Mouse (Mus musculus): ENCODE data around the gene Pigu. TPM values are rescaled to one million over a fixed set of nuclear protein-coding genes. Genes with fewer than 3 reads are reported as not detected.

Pigu gene
- total and polyA plus RNA-seq, 2 experiments, result 9.3 to 24.0 TPM

- Histone ChIP-seq H3K79me2 (ENCODE audit: control insufficient read depth, insufficient read depth, low read length) (peaks cover 16% of the 10 kb centered on the region; the same call in 1 of the 2 replicates), H3K9ac (ENCODE audit: low read depth, low read length) (no peak overlapping the region; the same call in 1 of the 2 replicates), H3K4me3 (ENCODE audit: insufficient read depth, low read depth, low read length) (no peak overlapping the region), H3K27ac (replicated peaks; ENCODE audit: insufficient read depth, low read depth, low read length) (peak overlapping the region; percentile 8; the same call in 1 of the 2 replicates), H3K4me1 (ENCODE audit: control insufficient read depth, insufficient read depth, low read length) (peaks cover 14% of the 10 kb centered on the region), H3K36me3 (ENCODE audit: control insufficient read depth, insufficient read depth, low read length) (peaks cover 51% of the 10 kb centered on the region), H3K27me3 (ENCODE audit: control insufficient read depth, insufficient read depth, low read length) (no peaks in the 10 kb centered on the region)
- 90% methylated on average over 4 of the region's 4 CpGs for WGBS
- no peak for DNase-seq (ENCODE audit: extremely low read depth, low read depth, low spot score)
- TF ChIP-seq CTCF (IDR thresholded peaks at IDR 0.05; ENCODE audit: low read depth, low read length) (0 out of 2 replicates have a peak, but pooled peaks have one; percentile 4), POLR2A (IDR thresholded peaks at IDR 0.05; ENCODE audit: extremely low read depth, insufficient read depth, low read length) (no peak)
Observed at GRCm38 (mm10) chr2:155387052-155387451, 29.8 kb upstream of the Pigu start.

DNA sequence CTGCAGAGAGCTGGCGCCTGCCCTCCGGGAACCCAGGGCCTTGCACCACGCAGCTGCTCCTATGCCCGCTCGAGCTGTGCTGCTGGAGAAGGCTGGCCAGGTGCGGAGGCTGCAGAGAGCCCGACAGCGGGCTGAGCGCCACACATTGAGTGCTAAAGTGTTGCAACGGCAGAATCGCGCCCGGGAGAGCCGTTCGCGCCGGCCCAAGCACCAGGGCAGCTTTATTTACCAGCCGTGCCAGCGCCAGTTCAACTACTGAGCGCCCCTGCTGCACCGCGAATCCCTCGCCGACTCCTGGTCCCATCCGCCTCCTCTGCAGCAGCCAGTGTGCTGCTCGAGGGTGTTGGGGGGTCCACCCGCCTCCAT is 29.3 kb upstream of the Pigu start:
- H3K4me3 ChIP-seq (ENCODE audit: insufficient read depth, low read depth, low read length), result no peak overlapping the region
- WGBS, result 27% methylated on average over 27 of the region's 27 CpGs
- H3K9ac ChIP-seq (ENCODE audit: low read depth, low read length), result peak overlapping the region; percentile 37; the same call in 1 of the 2 replicates
- no peak for TF ChIP-seq CTCF (IDR thresholded peaks at IDR 0.05; ENCODE audit: low read depth, low read length)
- TF ChIP-seq POLR2A (IDR thresholded peaks at IDR 0.05; ENCODE audit: extremely low read depth, insufficient read depth, low read length), result no peak
- DNase-seq (ENCODE audit: extremely low read depth, low read depth, low spot score), result peak; percentile 51
- peaks cover 14% of the 10 kb centered on the region for H3K4me1 ChIP-seq (ENCODE audit: control insufficient read depth, insufficient read depth, low read length)
- no peaks in the 10 kb centered on the region for H3K27me3 ChIP-seq (ENCODE audit: control insufficient read depth, insufficient read depth, low read length)
- peaks cover 51% of the 10 kb centered on the region for H3K36me3 ChIP-seq (ENCODE audit: control insufficient read depth, insufficient read depth, low read length)
- peaks cover 16% of the 10 kb centered on the region; the same call in 1 of the 2 replicates for H3K79me2 ChIP-seq (ENCODE audit: control insufficient read depth, insufficient read depth, low read length)
- H3K27ac ChIP-seq (replicated peaks; ENCODE audit: insufficient read depth, low read depth, low read length), result peak overlapping the region; percentile 8

GRCm38 (mm10) chr2:155385731-155386533 is 28.7 kb upstream of the Pigu start:
- H3K79me2 ChIP-seq (ENCODE audit: control insufficient read depth, insufficient read depth, low read length), result peaks cover 16% of the 10 kb centered on the region; the same call in 1 of the 2 replicates
- no peaks in the 10 kb centered on the region for H3K27me3 ChIP-seq (ENCODE audit: control insufficient read depth, insufficient read depth, low read length)
- H3K36me3 ChIP-seq (ENCODE audit: control insufficient read depth, insufficient read depth, low read length), result peaks cover 51% of the 10 kb centered on the region
- WGBS, result 81% methylated on average over 18 of the region's 18 CpGs
- H3K4me3 ChIP-seq (ENCODE audit: insufficient read depth, low read depth, low read length), result no peak overlapping the region
- 0 out of 2 replicates have a peak overlapping the region, but pooled peaks have one; percentile 4 for H3K9ac ChIP-seq (ENCODE audit: low read depth, low read length)
- H3K4me1 ChIP-seq (ENCODE audit: control insufficient read depth, insufficient read depth, low read length), result peaks cover 14% of the 10 kb centered on the region
- TF ChIP-seq CTCF (IDR thresholded peaks at IDR 0.05; ENCODE audit: low read depth, low read length) (no peak), POLR2A (IDR thresholded peaks at IDR 0.05; ENCODE audit: extremely low read depth, insufficient read depth, low read length) (no peak)
- no peak overlapping the region; the same call in 1 of the 2 replicates for H3K27ac ChIP-seq (replicated peaks; ENCODE audit: insufficient read depth, low read depth, low read length)
- no peak for DNase-seq (ENCODE audit: extremely low read depth, low read depth, low spot score)

DNA sequence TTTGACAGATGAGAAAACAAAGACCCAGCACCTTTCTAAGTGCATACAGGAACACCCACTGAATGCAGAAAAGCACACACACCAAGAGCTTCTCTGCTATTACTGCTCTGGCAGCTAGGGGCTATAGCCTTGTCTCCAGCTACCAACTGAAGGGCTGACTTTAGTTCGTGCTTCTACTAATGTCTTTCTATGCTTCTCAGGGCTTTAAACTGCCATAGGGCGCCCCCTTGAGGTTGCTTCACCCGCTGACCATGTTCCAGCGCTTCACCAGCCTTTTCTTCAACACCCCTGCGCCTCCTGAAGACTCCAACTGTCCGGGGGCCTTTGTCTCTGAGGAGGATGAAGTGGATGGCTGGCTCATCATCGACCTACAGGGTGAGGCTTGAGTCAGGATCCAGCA is 27.9 kb upstream of the Pigu start:
- no peak overlapping the region; the same call in 1 of the 2 replicates for H3K4me3 ChIP-seq (ENCODE audit: insufficient read depth, low read depth, low read length)

GRCm38 (mm10) chr2:155382791-155383438 is 25.7 kb upstream of the Pigu start:
- no peak for TF ChIP-seq POLR2A (IDR thresholded peaks at IDR 0.05; ENCODE audit: extremely low read depth, insufficient read depth, low read length)
- 0 out of 2 replicates have a peak, but pooled peaks have one; percentile 11 for TF ChIP-seq CTCF (IDR thresholded peaks at IDR 0.05; ENCODE audit: low read depth, low read length)
- Histone ChIP-seq H3K79me2 (ENCODE audit: control insufficient read depth, insufficient read depth, low read length) (peaks cover 16% of the 10 kb centered on the region; the same call in 1 of the 2 replicates), H3K36me3 (ENCODE audit: control insufficient read depth, insufficient read depth, low read length) (peaks cover 33% of the 10 kb centered on the region), H3K9ac (ENCODE audit: low read depth, low read length) (peak overlapping the region; percentile 92), H3K4me1 (ENCODE audit: control insufficient read depth, insufficient read depth, low read length) (peaks cover 34% of the 10 kb centered on the region), H3K27me3 (ENCODE audit: control insufficient read depth, insufficient read depth, low read length) (no peaks in the 10 kb centered on the region), H3K27ac (replicated peaks; ENCODE audit: insufficient read depth, low read depth, low read length) (peak overlapping the region; percentile 97), H3K4me3 (ENCODE audit: insufficient read depth, low read depth, low read length) (peak overlapping the region; percentile 78)
- DNase-seq (ENCODE audit: extremely low read depth, low read depth, low spot score), result peak; percentile 47
- WGBS, result 22% methylated on average over 2 of the region's 2 CpGs

More for the DNA sequence above, 27.9 kb upstream of the Pigu start:
- no peak overlapping the region for H3K9ac ChIP-seq (ENCODE audit: low read depth, low read length)
- 32% methylated on average over 7 of the region's 7 CpGs for WGBS
- peaks cover 22% of the 10 kb centered on the region for H3K4me1 ChIP-seq (ENCODE audit: control insufficient read depth, insufficient read depth, low read length)
- DNase-seq (ENCODE audit: extremely low read depth, low read depth, low spot score), result peak; percentile 60
- no peak overlapping the region for H3K27ac ChIP-seq (replicated peaks; ENCODE audit: insufficient read depth, low read depth, low read length)
- H3K36me3 ChIP-seq (ENCODE audit: control insufficient read depth, insufficient read depth, low read length), result peaks cover 51% of the 10 kb centered on the region
- peak; percentile 74 for TF ChIP-seq CTCF (IDR thresholded peaks at IDR 0.05; ENCODE audit: low read depth, low read length)
- no peak for TF ChIP-seq POLR2A (IDR thresholded peaks at IDR 0.05; ENCODE audit: extremely low read depth, insufficient read depth, low read length)
- H3K27me3 ChIP-seq (ENCODE audit: control insufficient read depth, insufficient read depth, low read length), result no peaks in the 10 kb centered on the region
- peaks cover 16% of the 10 kb centered on the region; the same call in 1 of the 2 replicates for H3K79me2 ChIP-seq (ENCODE audit: control insufficient read depth, insufficient read depth, low read length)
